Mouse (Mus musculus) hindbrain, embryonic 10.5 days (tissue): ENCODE data around the gene Rhox4a2. TPM values are rescaled to one million over a fixed set of nuclear protein-coding genes. Genes with fewer than 3 reads are reported as not detected.
"Not testable (repeated sequence)": the region's sequence is repeated elsewhere in the genome, so short reads cannot be mapped to it uniquely, and the experiment has no call there.

Experiments
- DNase-seq: peaks from one replicate; pipeline ENCODE4 v3.0.0-alpha.2; 2017; ENCODE audit warnings: low spot score
- H3K27ac ChIP-seq: fragments of 300-500 bp; sonication (generic); 2 replicates; pipeline ENCODE4 v1.5.1; 2016; ENCODE audit warnings: mild to moderate bottlenecking, moderate library complexity
- H3K27me3 ChIP-seq: fragments of 300-500 bp; sonication (generic); 2 replicates; pipeline ENCODE4 v1.6.1; 2016; ENCODE audit warnings: mild to moderate bottlenecking; ENCODE audit not compliant: poor library complexity, insufficient read depth, severe bottlenecking
- H3K36me3 ChIP-seq: fragments of 300-500 bp; sonication (generic); 2 replicates; pipeline ENCODE4 v1.6.1; 2016; ENCODE audit warnings: mild to moderate bottlenecking, moderate library complexity
- H3K4me1 ChIP-seq: fragments of 300-500 bp; sonication (generic); replicated peaks from 2 replicates; pipeline ENCODE4 v1.6.1; 2016; ENCODE audit warnings: mild to moderate bottlenecking
- H3K4me3 ChIP-seq: fragments of 300-500 bp; sonication (generic); 2 replicates; pipeline ENCODE4 v1.5.1; 2016; ENCODE audit warnings: mild to moderate bottlenecking, moderate library complexity
- H3K9me3 ChIP-seq: fragments of 300-500 bp; sonication (generic); 2 replicates; pipeline ENCODE4 v1.6.1; 2016; ENCODE audit warnings: mild to moderate bottlenecking, moderate library complexity
- WGBS: fragments of 180-500 bp; shearing (Covaris S2); methylation state at CpG from one replicate; pipeline ENCODE4 v1.1.7; 2016; 5-methylcytosine and 5-hydroxymethylcytosine counted together
- polyA plus RNA-seq: library from polyadenylated mRNA; unstranded; fragments of >200 nt; fragmentation: Nextera tagmentation; extraction: Ambion mirVana; gene quantifications from 2 replicates; pipeline ENCODE4 v1.2.1, GENCODE M21; 2016

The Rhox4a2 gene
- polyA plus RNA-seq, result 0.75 and 2.0 TPM in 2 replicates

- H3K4me3 ChIP-seq, H3K27me3 ChIP-seq, H3K4me1 ChIP-seq, DNase-seq, H3K9me3 ChIP-seq, H3K27ac ChIP-seq, H3K36me3 ChIP-seq: not testable (repeated sequence)
- WGBS, result 89% methylated on average over 9 of the region's 16 CpGs
Observed at GRCm38 (mm10) chrX:37390548-37390947, at the start of gene Rhox4a2. Gene Rhox4a2 (plus strand): TSS chrX:37390848.

- H3K27me3 ChIP-seq, H3K9me3 ChIP-seq, H3K4me1 ChIP-seq, H3K36me3 ChIP-seq, H3K27ac ChIP-seq, H3K4me3 ChIP-seq, DNase-seq: not testable (repeated sequence)
- no CpG with 5 or more reads among the region's 1 CpGs for WGBS
Observed at GRCm38 (mm10) chrX:37379728-37380127, 10.9 kb upstream of the Rhox4a2 start, which contains the start of gene Rhox3a2. Gene Rhox3a2 (plus strand): TSS chrX:37380028.

- H3K27ac ChIP-seq, H3K4me3 ChIP-seq, H3K4me1 ChIP-seq, H3K36me3 ChIP-seq, H3K27me3 ChIP-seq, DNase-seq, H3K9me3 ChIP-seq: not testable (repeated sequence)
- no CpG with 5 or more reads among the region's 9 CpGs for WGBS
Observed at GRCm38 (mm10) chrX:37411767-37412166, 21.1 kb downstream of the Rhox4a2 start, which contains the start of gene Rhox2b. Gene Rhox2b (plus strand): TSS chrX:37412067.

GRCm38 (mm10) chrX:37432194-37432593 is 41.5 kb downstream of the Rhox4a2 start, which contains the start of gene Rhox4b:
Gene Rhox4b (plus strand): TSS chrX:37432494.
- not testable (repeated sequence) for H3K36me3 ChIP-seq, H3K4me3 ChIP-seq, DNase-seq, H3K27me3 ChIP-seq, H3K27ac ChIP-seq, H3K9me3 ChIP-seq, H3K4me1 ChIP-seq
- 91% methylated on average over 14 of the region's 15 CpGs for WGBS

Other genes with a start within 250 kb of the Rhox4a2 start
- 0.17 and 0.35 TPM in 2 replicates for gene Akap14, start 222.0 kb upstream of the Rhox4a2 start, polyA plus RNA-seq
- 415 and 490 TPM in 2 replicates for gene Ndufa1, start 199.7 kb upstream of the Rhox4a2 start, polyA plus RNA-seq
- gene Rnf113a1, start 199.6 kb upstream of the Rhox4a2 start, polyA plus RNA-seq, result 13.4 and 15.0 TPM in 2 replicates
- gene Gm9, start 179.8 kb upstream of the Rhox4a2 start, polyA plus RNA-seq, result not detected in 2 replicates
- gene Rhox1, start 168.6 kb upstream of the Rhox4a2 start, polyA plus RNA-seq, result not detected in 2 replicates
- gene Rhox2a, start 145.9 kb upstream of the Rhox4a2 start, polyA plus RNA-seq, result 0.58 TPM in 2 replicates
- gene Rhox3a, start 140.9 kb upstream of the Rhox4a2 start, polyA plus RNA-seq, result not detected in 2 replicates
- gene Rhox4a, start 125.5 kb upstream of the Rhox4a2 start, polyA plus RNA-seq, result 0.10 and 0.17 TPM in 2 replicates
- not detected in 2 replicates for gene Rhox3a2, start 10.8 kb upstream of the Rhox4a2 start, polyA plus RNA-seq
- not detected in 2 replicates for gene Rhox2b, start 21.2 kb downstream of the Rhox4a2 start, polyA plus RNA-seq
- gene Rhox4b, start 41.6 kb downstream of the Rhox4a2 start, polyA plus RNA-seq, result 0.88 and 1.1 TPM in 2 replicates
- 0.27 and 1.7 TPM in 2 replicates for gene Rhox2c, start 62.8 kb downstream of the Rhox4a2 start, polyA plus RNA-seq
- not detected in 2 replicates for gene Rhox3c, start 67.7 kb downstream of the Rhox4a2 start, polyA plus RNA-seq
- not detected in 2 replicates for gene Rhox4c, start 89.5 kb downstream of the Rhox4a2 start, polyA plus RNA-seq
- gene Rhox2d, start 102.6 kb downstream of the Rhox4a2 start, polyA plus RNA-seq, result not detected in 2 replicates
- gene Rhox4d, start 123.5 kb downstream of the Rhox4a2 start, polyA plus RNA-seq, result 0.17 TPM in 1 of 2 replicates, not detected in the other
- gene Rhox2e, start 139.6 kb downstream of the Rhox4a2 start, polyA plus RNA-seq, result not detected in 2 replicates
- gene Rhox3e, start 151.2 kb downstream of the Rhox4a2 start, polyA plus RNA-seq, result not detected in 2 replicates
- gene Rhox4e, start 166.6 kb downstream of the Rhox4a2 start, polyA plus RNA-seq, result 0.20 TPM in 1 of 2 replicates, not detected in the other
- gene Rhox2f, start 180.6 kb downstream of the Rhox4a2 start, polyA plus RNA-seq, result not detected in 2 replicates
- gene Rhox3f, start 190.1 kb downstream of the Rhox4a2 start, polyA plus RNA-seq, result not detected in 2 replicates
- gene Rhox4f, start 216.9 kb downstream of the Rhox4a2 start, polyA plus RNA-seq, result not detected in 2 replicates
- gene Rhox3g, start 237.8 kb downstream of the Rhox4a2 start, polyA plus RNA-seq, result not detected in 2 replicates